Mouse (Mus musculus) erythroid progenitor cell, adult 5-6 weeks (primary cell): ENCODE results near the gene Pdzd8. TPM values are rescaled to one million over a fixed set of nuclear protein-coding genes. Genes with fewer than 3 reads are reported as not detected.

Experiments used
- ATAC-seq: replicated peaks from 2 replicates; pipeline ENCODE4 v1.8.0; 2016; ENCODE audit warnings: moderate number of reproducible peaks, mild to moderate bottlenecking, moderate TSS enrichment, inconsistent platforms; ENCODE audit not compliant: poor library complexity, low FRiP score, severe bottlenecking
- total RNA-seq, 2 experiments: library from RNA; stranded (forward) in 1 of 2; stranded (reverse) in 1 of 2; fragments of 150-400 nt in 1 of 2; fragments of 186-747, 209-891 nt in 1 of 2; gene quantifications; 2 replicates each; pipeline versions ENCODE4 v1.2.3 to v1.2.4; 2015 to 2017; ENCODE audit warnings: low replicate concordance in 2 of 2

Pdzd8 gene
- total RNA-seq, 2 experiments from 2014 or later, result 51.1 to 55.3 TPM

DNA sequence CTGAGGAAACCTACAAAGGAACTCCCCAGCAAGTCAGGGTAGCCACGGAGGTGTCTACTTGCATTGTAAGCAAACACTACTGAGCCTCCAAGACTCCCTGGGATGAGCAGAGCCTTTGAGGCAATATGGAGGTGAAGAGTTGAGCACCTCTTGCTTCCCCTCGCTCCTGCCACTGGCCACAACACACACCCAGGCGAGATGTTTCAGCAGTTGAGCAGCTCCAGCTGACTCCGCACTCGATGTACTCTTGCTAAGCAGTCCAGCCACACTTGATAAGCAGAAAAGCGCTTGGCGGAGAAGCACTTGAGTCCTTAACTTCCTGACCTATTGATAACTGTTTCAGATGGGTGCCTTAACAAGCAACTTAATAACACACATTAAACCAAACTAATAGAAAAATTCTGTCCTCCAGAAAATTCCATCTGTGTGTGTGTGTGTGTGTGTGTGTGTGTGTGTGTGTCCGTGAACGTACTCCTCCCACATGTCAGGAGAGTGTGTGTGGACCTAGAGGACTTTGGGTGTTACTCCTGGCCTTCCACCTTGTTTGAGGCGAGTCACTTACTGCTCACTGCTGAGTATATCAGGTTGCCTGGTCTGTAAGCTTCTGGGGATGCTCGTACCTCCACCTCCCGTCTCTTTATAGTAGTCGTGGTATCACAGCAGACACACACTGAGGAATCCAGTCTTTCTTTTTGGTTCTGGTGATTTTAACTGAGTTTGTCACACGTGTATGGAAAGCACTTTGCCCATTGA is 11.4 kb upstream of the Pdzd8 start:
- ATAC-seq, result peak; percentile 60

DNA sequence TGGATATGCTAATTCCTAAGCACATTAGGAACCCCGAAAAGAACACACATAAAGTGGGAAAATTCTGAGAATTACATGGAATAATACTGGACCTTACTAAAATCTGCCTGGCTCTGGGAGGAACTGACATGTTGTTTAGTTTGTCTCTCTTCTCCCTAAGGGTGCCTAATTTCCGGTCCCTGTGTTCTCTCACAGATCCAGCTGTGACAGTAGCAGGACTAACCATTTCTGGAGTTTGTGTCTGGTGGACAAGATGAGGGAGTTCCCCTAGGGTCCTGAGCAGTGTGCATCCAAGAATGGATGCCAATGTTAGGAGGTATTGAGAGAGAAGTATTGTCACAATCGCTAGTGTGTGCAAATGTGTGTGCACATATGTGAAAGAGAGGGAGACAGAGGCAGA is 10.8 kb upstream of the Pdzd8 start:
- no peak for ATAC-seq

DNA sequence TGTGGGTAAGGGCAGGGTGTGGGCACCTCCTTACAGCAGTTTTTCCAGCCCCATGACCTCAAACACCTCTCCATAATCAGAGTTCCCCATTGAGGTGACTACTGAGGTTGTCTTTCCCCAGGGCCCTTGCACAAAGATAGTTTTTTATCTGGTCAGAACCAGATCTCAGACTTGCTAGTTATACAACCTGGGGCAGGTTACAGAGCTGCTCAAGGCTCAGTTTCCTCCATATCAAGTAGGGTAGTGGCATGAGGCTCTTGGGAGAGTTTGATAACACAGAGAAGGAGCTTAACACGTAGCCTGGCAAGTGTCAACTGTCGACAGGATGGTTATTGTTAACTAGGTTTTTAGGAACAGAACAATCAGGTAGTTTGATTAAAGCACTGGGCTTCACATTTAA is 9.3 kb upstream of the Pdzd8 start:
- ATAC-seq, result no peak

DNA sequence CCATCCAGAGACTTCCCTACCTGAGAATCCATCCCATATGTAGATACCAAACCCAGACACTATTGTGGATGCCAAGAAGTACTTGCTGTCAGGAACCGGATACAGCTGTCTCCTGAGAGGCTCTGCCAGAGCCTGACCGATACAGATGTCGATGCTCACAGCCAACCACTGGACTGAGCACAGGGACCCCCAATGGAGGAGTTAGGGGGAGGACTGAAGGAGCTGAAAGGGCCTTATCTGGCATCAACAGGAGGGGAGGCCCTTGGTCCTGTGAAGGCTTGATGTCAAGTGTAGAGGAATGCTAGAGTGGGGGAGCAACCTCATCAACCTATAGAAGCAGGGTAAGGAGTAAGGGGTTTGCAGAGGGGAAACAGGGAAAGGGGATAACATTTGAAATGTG is 7.2 kb upstream of the Pdzd8 start:
- ATAC-seq, result no peak

DNA sequence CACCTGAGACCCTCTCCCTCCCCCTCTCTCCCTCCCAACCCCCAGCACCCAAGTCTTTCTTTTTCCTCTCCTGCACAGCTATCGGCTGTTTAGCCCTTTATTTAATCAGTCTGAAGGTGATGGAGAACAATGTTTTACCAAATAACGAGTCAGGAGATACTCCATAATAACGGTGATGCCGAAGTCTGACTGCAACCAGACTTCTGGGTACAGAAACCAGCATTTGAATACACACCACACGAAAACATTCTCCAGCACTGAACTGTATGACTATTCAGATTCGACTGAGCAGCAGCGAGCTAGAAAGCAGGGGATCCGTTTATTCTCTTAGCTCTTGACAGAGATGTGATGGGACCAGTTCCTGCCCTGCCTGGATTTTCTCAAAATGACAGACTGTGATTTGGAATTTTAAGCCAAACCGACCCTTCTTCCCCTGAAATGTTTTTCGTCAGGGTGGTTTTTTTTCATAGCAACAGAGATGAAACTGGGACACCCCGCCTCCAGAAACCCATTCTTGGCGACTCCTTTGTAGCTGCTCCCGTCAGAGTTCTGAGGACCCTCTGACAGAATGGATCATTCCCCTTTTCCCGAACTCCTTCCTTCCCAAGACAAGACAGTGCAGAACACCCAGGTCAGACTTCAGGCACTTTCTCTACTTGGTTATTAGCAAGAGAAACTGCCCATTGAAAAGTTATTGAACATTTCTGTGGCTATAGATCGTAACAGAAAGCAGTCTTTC is 5.7 kb upstream of the Pdzd8 start:
- ATAC-seq, result no peak

DNA sequence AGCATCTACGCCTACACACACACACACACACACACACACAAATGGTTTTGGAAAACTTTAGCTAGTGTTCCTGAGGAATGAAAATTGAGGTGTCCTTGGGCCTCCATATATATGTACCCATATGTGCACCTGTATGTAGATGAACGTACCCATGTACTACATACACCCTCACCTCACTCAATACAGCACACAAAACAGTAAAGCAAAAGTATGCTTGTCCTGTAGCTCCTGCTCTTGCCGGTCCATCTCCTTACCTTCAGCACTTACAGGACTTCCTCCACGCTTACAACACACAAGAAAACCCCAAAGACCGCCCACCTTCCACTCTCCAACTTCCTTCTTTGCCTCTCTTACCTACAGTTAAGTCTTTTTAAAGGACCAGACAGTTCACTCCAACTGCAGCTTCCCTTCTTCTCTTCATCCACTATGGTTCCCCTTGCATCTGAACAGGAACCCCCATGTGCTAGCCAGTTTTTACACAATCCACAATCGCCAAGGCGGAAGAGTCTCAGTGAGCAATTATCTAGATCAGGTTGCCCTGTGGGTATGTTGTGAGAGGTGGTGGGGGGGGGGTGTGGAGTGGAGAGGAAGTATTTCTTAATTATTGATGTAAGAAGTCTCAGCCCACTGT is 4.8 kb upstream of the Pdzd8 start:
- ATAC-seq, result no peak

DNA sequence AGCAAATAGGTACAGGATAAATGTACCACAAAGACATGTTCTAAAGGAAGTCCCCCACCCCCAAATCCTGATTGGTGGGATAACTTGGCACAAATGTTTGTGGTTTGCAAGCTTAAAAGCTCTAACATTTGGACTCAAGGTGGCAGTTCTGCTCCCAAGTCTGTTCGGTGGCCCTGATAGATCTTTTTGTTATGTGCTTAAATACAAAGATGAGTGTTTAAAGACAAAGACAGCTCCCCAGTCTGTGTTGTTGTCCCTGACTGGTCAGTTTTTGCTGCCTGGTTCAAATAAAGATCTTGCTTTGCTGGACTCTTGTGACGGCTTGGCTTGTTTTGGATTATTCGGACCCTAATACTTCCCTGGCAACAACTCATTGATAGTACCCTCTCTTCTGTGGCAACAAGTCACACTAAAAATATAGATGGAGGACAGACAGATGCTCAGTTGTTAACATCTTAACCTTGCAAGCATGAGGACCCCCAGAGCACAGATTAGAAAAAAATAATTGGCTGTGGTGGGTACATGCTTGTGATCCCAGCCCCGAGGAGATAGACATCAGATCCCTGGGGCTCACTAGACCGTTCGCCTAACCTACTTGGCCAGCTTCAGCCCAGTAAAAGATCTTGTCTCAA is 3.9 kb upstream of the Pdzd8 start:
- no peak for ATAC-seq

DNA sequence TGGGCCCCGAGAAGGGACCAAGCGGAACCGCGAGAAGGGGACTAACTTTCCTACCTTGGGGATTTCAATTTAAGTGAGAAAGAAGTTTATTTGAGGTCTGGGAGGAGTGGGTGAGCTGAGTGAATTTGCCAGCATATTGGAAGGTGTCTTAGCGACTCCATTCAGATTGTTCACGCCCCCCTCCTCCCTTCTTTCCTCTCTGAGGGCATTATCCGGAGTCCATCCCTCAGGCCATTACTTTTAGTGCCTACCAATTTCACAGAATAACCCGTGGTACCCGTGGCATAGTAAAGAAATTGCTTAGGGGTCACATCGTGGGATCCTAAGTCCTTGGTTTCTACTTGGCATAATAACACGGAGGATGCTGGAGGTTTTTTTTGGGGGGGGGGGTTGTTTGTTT is 745 bp upstream of the Pdzd8 start:
- no peak for ATAC-seq

DNA sequence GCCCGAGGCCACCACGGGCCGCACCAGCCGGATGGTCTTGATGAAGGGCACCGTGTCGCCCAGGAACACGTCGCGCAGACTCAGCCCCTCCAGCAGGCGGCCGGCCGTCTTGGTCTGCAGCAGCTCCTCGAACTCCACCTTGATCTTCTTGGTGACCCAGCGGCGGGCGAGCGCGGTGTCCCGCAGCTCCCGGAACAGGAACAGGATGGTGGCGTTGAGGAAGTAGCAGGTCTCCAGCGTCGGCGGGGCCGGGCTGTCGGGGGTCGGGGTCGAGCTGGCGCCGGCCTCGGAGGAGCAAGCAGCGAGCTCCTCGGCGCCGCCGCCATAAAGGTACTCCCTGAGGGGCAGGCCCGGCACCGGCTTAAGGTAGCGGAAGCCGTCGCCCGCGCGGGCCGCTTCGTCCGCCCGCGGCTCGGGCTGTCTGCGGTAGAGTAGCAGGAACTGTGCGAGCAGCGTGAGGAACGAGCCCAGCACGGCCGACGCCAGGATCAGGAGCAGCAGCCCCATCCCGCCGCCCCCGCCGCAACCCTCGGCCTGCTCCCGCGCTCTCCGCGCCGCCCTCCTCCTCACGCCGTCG is 411 bp downstream of the Pdzd8 start:
- peak; percentile 63 for ATAC-seq

DNA sequence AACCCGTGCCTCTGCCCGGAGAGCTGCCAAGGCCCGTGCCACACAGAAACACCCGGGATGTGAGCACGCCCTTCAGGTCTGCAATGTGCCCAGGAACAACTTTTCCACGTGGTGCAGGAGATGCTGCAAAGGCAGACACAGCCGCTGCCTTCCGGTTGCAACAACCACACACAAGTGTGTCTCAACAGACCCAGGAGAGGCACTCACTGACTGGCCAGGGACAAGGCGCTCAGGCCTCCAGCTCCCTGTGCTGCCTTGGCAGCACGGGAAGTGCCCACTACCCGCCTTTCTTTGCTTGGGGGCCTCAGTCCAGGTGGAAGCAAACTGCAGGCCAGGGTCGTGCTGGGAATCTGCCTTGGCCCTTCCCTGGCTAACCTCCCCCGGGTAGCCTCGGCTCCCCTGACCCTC is 1.3 kb downstream of the Pdzd8 start:
- peak; percentile 53; the same call in 1 of the 2 replicates for ATAC-seq

DNA sequence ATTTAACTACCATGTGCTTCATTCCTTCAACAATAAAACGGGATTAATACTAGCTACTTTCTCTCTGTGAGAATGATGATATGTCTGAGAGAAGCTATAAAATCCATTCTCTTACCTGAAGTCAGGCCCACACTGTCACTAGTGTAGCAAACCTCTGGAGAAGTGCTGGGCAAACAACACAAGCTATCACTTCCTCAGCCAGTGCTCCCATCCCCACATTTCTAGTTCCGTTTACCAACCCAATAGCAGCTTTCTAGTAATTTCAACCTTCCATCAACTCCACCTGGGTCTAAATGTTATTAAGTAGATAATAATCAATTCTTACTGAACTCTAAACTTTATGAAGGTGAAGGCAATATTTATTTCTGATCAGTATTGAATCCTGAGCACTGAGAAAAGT is 2.6 kb downstream of the Pdzd8 start:
- no peak for ATAC-seq

DNA sequence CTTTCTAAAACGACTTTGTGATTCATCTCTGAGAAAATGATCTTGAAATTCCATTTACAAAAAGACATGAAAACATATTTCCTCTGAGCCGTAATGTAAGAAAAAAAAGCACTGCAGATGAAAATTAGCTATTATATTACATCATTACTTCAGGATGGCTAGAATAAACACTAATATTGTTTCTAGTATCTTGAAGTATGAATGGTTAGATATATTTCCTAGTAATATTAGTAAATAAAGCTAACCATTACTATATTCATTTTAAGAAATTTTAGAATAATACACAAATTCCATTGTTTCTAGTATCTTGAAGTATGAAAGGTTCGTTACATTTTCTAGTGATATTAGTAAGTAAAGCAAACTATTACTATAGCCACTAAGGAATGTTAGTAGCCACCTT is 5.7 kb downstream of the Pdzd8 start:
- ATAC-seq, result no peak

DNA sequence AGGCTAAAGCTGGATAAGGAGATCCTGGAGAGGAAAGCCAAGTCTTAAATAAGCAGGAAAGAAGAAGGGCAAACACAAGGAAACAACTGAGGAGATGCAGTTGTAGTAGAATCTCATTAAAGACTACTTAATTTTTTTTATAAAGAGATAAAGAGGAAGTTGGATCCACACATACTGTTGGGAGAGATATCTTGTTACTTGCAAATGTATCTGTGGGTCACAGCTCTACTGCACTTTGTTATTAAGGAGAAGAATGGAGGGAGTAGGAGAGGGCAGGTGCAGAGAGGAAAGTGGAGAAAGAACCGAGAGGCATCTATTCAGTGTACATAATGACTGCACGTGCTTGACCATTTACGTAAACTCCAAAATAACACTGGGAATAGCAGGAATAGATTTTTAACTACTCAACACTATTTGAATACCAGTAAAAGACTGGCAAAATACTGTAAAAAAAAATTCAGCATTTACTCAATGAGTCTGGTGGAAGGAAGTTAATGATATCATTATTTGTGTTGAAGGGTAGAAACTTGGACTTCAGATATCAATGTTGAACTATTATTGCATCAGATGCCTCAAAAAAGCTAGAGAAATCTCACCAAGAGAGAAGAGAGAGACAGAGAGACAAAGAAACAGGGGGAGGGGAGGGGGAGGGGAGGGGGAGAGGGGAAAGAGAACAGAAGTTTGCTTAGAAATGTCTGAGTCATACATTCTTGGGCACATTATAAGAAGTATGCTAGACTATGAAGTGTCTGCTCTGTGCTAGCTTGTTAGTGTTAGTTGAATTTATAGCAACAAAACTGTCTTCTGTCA is 7.5 kb downstream of the Pdzd8 start:
- ATAC-seq, result no peak

DNA sequence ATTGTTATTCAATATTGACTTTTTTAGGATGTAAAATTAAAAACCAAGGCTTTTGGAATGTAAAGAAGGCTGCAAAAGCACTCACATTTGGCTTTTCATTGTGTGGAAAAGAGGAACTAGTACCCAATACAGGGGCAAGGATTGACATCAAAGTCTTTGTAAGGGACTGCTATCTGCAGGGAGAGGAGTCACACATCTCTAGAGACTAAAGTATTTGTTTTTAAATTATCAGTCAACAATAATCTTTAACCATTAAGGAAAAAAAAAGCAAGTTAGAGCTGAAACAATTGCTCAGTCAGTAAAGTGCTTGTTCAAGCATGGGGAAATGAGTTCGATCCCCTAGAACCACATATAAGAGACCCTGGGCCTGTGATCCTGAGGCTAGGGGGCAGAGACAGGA is 8.9 kb downstream of the Pdzd8 start:
- ATAC-seq, result no peak

DNA sequence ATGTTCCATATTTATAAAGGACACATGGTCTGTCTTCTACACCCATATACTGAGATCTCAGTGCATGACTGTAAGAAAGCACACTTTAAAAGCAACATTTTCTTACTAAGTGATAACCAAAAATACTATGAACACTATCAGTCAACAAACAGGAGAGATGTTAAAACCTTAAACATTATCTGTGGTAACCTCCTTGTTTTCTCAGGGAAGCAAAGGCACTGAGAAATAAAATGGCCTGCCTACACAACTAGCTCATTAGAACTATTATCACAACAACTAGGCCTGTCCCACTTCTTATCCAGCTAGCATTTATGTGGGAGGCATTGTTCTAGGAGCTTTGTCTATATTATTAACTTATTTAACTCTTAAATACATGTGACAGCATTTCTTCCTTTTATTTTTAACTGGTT is 14.8 kb downstream of the Pdzd8 start:
- ATAC-seq, result peak; percentile 67

DNA sequence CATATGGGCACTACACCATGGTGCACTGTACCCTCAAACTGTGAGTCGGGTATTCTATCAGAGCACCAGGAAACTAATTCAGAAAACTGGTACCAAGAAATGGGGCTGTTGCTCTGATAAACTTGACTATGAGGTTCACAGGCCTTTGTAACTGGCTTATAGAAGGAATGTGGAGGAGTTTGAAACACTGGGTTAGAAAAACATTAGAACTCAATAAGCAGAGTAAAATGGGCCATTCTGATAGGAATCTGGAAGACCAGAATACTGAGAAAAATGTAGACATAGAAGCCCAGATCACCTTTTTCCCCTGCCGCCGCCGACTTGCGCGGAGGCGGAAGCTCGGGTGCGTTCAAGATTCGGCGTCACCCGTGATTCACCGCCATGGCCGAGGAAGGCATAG is 23.6 kb downstream of the Pdzd8 start, which contains the start of gene Rps12-ps3:
Gene Rps12-ps3, plus strand, starts transcription at position 301 of the 400 bp plus-strand sequence.
- no peak for ATAC-seq

DNA sequence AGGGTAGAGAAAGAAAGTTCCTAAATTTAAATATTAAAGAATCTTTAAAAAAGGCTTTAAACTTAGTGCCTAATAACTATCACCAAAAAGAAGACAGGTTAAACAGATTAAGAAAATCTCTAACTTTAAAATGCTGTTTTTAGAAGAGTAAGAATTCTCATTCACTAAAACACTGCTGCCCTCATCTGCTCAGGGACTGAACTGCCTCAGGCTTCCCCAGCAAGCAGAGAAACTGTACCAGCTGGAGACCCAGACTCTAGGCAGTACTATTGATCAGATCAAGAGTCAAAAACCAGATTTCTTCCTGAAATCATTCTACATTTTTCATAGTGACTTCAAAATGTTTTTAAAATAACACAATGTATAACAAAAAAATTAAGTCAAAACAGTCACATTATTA is 29.0 kb downstream of the Pdzd8 start:
- no peak for ATAC-seq

DNA sequence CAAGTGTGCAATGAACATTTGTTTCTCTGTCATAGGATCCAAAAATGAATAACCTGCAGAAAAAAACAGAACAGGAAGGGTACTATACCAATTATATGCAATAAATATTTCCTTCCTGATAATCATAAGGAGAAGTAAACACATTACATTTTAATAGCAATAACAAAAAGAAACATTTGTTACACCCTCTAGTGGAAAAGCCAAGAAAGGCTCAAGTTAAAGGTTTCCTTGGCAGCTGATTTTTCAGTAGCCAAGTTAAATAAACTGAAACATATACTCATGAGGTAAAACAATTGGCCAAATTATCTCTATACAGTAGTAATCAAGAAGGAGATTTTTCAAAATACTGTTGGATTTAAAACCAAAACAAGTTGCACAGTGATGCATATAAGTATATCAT is 30.3 kb downstream of the Pdzd8 start:
- no peak for ATAC-seq

DNA sequence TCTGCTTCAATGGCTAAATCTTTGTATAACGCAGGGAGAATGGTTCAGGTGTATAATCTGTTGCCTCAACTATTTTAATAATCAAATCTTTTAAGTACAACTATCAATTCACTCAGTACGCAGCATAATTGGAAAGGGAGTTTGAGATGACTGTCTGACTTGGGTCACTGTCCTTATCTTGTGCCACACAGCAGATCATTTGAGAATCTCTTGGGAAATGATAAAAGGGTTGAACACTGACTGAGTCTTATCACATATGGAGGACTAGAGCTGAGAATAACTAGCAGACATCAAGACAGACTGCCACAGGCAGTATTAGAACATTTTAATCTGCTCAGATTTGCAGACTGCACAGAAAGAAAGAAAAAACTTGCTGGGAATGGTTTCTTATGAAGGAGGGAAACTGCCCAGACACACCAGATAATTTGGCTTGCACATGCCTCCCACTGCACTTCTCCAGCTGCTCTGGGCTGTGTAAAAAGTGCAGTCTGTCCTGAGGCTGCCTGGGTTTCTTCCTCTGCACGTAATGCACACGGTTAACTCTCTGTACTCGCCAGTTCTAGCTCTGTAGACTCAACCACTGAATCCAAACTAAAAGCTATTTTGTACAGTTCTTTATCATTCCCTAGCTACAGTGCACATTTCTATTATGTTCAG is 53.3 kb downstream of the Pdzd8 start:
- ATAC-seq, result no peak
